Mouse (Mus musculus) limb, embryonic 11.5 days (tissue): ENCODE results near the gene Ostn. TPM values are rescaled to one million over a fixed set of nuclear protein-coding genes. Genes with fewer than 3 reads are reported as not detected.

Experiments used
- ATAC-seq: fragments of 200-750 bp; cut with Nextera tagmentation; 2 replicates; pipeline ENCODE4 v1.8.0; 2017; ENCODE audit warnings: low read depth; ENCODE audit not compliant: insufficient number of reproducible peaks, low FRiP score, low TSS enrichment
- DNase-seq: peaks from one replicate; pipeline ENCODE4 v3.0.0-alpha.2; 2015; ENCODE audit warnings: low spot score
- H3K27ac ChIP-seq: fragments of 300-500 bp; sonication (generic); replicated peaks from 2 replicates; pipeline ENCODE4 v1.5.1; 2014; ENCODE audit warnings: low read depth, mild to moderate bottlenecking, low read length
- H3K27me3 ChIP-seq: fragments of 300-500 bp; sonication (generic); 2 replicates; pipeline ENCODE4 v1.6.1; 2014; ENCODE audit warnings: mild to moderate bottlenecking, low read length, mixed read lengths; ENCODE audit not compliant: control insufficient read depth, insufficient read depth
- H3K36me3 ChIP-seq: fragments of 300-500 bp; sonication (generic); 2 replicates; pipeline ENCODE4 v1.6.1; 2014; ENCODE audit warnings: mild to moderate bottlenecking, low read length, moderate library complexity, mixed read lengths; ENCODE audit not compliant: control insufficient read depth, insufficient read depth
- H3K4me1 ChIP-seq: fragments of 300-500 bp; sonication (generic); 2 replicates; pipeline ENCODE4 v1.6.1; 2014; ENCODE audit warnings: low read length, mixed read lengths; ENCODE audit not compliant: control insufficient read depth, insufficient read depth
- H3K4me2 ChIP-seq: fragments of 300-500 bp; sonication (generic); 2 replicates; pipeline ENCODE4 v1.6.1; 2014; ENCODE audit warnings: low read depth, mild to moderate bottlenecking, moderate library complexity; ENCODE audit not compliant: severe bottlenecking
- H3K4me3 ChIP-seq: fragments of 300-500 bp; sonication (generic); 2 replicates; pipeline ENCODE4 v1.5.1; 2014; ENCODE audit warnings: low read depth, low read length
- H3K9ac ChIP-seq: fragments of 300-500 bp; sonication (generic); 2 replicates; pipeline ENCODE4 v1.6.1; 2014; ENCODE audit warnings: mild to moderate bottlenecking, low read length
- H3K9me3 ChIP-seq: fragments of 300-500 bp; sonication (generic); 2 replicates; pipeline ENCODE4 v1.6.1; 2016; ENCODE audit warnings: low read length; ENCODE audit not compliant: control insufficient read depth
- WGBS: fragments of 180-500 bp; shearing (Covaris S2); extraction: QIAGEN DNeasy Blood & Tissue Kit; methylation state at CpG from one replicate; pipeline ENCODE4 v1.1.7; 2014; 5-methylcytosine and 5-hydroxymethylcytosine counted together
- polyA plus RNA-seq: library from polyadenylated mRNA; unstranded; fragments of >200 nt; fragmentation: Nextera tagmentation; extraction: Ambion mirVana; gene quantifications from 2 replicates; pipeline ENCODE4 v1.2.1, GENCODE M21; 2014

The Ostn gene
- polyA plus RNA-seq, 1 experiment from 2014 or later = not detected

GRCm38 (mm10) chr16:27376556-27376955 lies 69.3 kb downstream of the Ostn start:
- ATAC-seq (no peak), DNase-seq (no peak)
- no peak overlapping the region for H3K9ac ChIP-seq
- H3K9me3 ChIP-seq = no peaks in the 10 kb centered on the region
- no peaks in the 10 kb centered on the region for H3K36me3 ChIP-seq
- H3K4me3 ChIP-seq = no peak overlapping the region
- no peaks in the 10 kb centered on the region for H3K4me1 ChIP-seq
- H3K27me3 ChIP-seq = no peaks in the 10 kb centered on the region
- H3K4me2 ChIP-seq = no peak overlapping the region
- no peak overlapping the region for H3K27ac ChIP-seq

GRCm38 (mm10) chr16:27382217-27382616 lies 74.9 kb downstream of the Ostn start:
- 60% methylated on average over 4 of the region's 4 CpGs for WGBS
- Histone ChIP-seq H3K4me1 (no peaks in the 10 kb centered on the region), H3K27me3 (no peaks in the 10 kb centered on the region), H3K27ac (no peak overlapping the region), H3K9me3 (no peaks in the 10 kb centered on the region), H3K4me3 (no peak overlapping the region), H3K36me3 (no peaks in the 10 kb centered on the region), H3K9ac (no peak overlapping the region), H3K4me2 (no peak overlapping the region)
- ATAC-seq (no peak), DNase-seq (no peak)

- Histone ChIP-seq H3K9ac (no peak overlapping the region), H3K4me2 (no peak overlapping the region), H3K27me3 (no peaks in the 10 kb centered on the region), H3K36me3 (no peaks in the 10 kb centered on the region), H3K4me1 (no peaks in the 10 kb centered on the region; the same call in 1 of the 2 replicates), H3K9me3 (no peaks in the 10 kb centered on the region), H3K27ac (no peak overlapping the region), H3K4me3 (no peak overlapping the region)
- 77% methylated on average over 4 of the region's 4 CpGs for whole genome bisulfite sequencing
- DNase-seq (no peak), ATAC-seq (no peak)
Measured at GRCm38 (mm10) chr16:27384893-27385603, 77.8 kb downstream of the Ostn start.

DNA sequence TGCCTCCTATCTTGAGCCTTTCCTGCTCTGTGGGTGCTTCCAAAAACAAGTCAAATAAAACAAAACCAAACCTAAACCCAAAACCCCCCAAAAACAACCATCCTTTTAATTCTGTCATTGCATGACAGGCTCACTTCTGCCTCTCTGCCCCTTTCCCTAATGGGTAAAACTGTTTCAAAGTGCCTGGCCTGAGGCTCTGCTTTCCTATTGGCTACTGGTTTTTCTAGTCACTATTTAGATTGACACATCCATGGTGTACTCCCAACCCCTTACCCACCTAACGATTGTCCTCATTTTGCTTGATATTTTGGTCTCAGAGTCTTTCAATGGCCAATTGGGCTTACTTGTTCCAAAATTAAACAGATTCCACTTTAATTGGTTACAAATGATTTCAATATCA lies 78.4 kb downstream of the Ostn start:
- 84% methylated on average over 1 of the region's 1 CpGs for WGBS
- Histone ChIP-seq H3K4me3 (no peak overlapping the region), H3K9ac (no peak overlapping the region), H3K4me2 (no peak overlapping the region), H3K27me3 (no peaks in the 10 kb centered on the region), H3K36me3 (no peaks in the 10 kb centered on the region), H3K4me1 (no peaks in the 10 kb centered on the region; the same call in 1 of the 2 replicates), H3K27ac (no peak overlapping the region), H3K9me3 (no peaks in the 10 kb centered on the region)
- ATAC-seq (no peak), DNase-seq (no peak)

DNA sequence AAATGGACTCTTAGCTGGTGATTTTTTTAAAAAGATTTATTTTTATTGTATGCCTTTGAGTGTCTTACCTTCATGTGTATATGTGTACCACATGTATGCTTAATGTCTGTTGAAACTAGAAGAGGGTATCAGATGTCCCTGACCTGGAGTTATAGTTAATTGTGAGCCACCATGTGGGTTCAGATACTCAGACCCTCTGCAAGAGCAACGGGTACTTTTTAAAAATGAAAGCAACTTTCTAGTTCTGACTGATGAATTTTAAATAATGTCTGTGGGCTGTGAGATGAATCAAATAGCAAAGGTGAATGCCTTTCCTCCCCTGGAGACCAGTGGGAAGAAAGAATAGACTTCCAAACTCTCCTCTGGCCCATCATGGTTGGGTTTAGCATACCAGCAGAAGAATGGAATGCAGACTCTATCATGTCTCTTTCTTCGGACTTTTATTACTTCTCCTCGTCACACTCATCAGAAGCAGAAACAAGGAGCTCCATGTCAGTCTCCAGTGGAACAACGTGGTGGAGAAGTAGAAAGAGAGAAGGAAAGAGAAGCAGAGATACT lies 79.6 kb downstream of the Ostn start:
- DNase-seq = no peak
- no peak overlapping the region for H3K4me2 ChIP-seq
- 69% methylated on average over 4 of the region's 4 CpGs for WGBS
- H3K9ac ChIP-seq = no peak overlapping the region
- H3K36me3 ChIP-seq = no peaks in the 10 kb centered on the region
- H3K27me3 ChIP-seq = no peaks in the 10 kb centered on the region
- H3K27ac ChIP-seq = no peak overlapping the region
- no peak for ATAC-seq
- H3K4me1 ChIP-seq = no peaks in the 10 kb centered on the region; the same call in 1 of the 2 replicates
- no peak overlapping the region for H3K4me3 ChIP-seq
- H3K9me3 ChIP-seq = no peaks in the 10 kb centered on the region

DNA sequence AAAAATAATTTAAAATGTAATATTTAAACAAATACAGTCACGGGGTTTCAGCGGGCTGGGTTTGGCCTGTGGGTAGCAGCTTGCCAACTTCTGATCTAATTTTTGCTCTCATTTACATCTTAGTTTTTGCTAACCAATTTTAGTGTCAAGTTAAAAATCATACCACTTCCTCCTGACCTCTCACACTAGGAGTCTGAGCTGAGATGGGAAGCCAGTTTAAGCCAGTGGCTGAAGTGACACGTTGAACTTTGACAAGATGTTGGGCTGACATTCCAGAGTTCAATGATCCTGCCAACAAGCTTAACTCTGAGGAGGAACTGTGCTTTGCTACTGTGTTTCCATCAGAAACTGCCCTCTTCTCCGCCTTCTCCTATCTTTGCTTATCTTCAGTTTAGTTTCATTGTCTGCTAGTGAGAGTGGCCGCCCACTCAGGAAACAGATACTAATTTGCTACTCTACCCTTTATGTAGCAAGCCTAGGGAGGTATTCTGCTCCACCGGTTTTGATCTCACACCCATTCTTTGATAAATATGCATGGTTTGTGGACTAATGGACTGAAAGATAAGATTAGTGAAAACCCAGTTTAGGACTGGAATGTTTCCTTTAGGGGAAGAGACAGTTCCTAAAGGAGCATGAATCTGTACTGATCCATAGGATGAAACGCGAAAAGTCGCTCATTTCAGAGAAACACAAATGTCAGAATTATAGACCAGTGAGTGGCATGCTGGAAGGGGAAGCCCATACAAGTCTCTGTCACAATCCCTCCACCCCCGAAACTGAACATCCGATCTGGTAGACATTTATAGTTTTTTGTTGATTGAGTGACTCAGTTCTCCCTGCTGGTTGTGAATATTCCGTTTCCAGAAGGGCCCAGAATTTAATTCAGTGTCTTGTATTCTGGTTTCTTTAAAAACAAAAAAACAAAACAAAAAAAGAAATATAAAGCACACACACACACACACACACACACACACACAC lies 80.6 kb downstream of the Ostn start:
- Histone ChIP-seq H3K27me3 (no peaks in the 10 kb centered on the region), H3K4me2 (peak overlapping the region; percentile 58), H3K27ac (no peak overlapping the region), H3K9me3 (no peaks in the 10 kb centered on the region), H3K9ac (no peak overlapping the region), H3K36me3 (no peaks in the 10 kb centered on the region), H3K4me1 (no peaks in the 10 kb centered on the region; the same call in 1 of the 2 replicates), H3K4me3 (peak overlapping the region; percentile 74)
- WGBS = 69% methylated on average over 12 of the region's 12 CpGs
- DNase-seq (no peak), ATAC-seq (no peak)

GRCm38 (mm10) chr16:27388761-27389451 lies 81.6 kb downstream of the Ostn start, which contains the start of gene Ccdc50:
Gene Ccdc50 (plus strand): TSS chr16:27388869.
- Histone ChIP-seq H3K27ac (peak within 1 kb of the TSS; percentile 95), H3K9me3 (no peaks in the 10 kb centered on the region), H3K9ac (peak within 1 kb of the TSS; percentile 96), H3K4me2 (peak within 1 kb of the TSS; percentile 58), H3K27me3 (no peaks in the 10 kb centered on the region), H3K4me3 (peak within 1 kb of the TSS; percentile 74), H3K4me1 (no peaks in the 10 kb centered on the region; the same call in 1 of the 2 replicates), H3K36me3 (no peaks in the 10 kb centered on the region)
- WGBS = under 1% methylated on average over 40 of the region's 69 CpGs
- DNase-seq = peak; percentile 83
- peak; percentile 96 for ATAC-seq
